Mouse (Mus musculus) adrenal gland, postnatal 14 days (tissue): ENCODE results near the gene Pald1. TPM values are rescaled to one million over a fixed set of nuclear protein-coding genes. Genes with fewer than 3 reads are reported as not detected.

Source experiments
- DNase-seq: peaks from one replicate; pipeline ENCODE4 v3.0.0; 2021; ENCODE audit warnings: mixed read lengths
- total RNA-seq: library from RNA; stranded (reverse); gene quantifications from 2 replicates; pipeline ENCODE4 v1.2.3, GENCODE M21; 2021

Gene Pald1
- total RNA-seq, 1 experiment from 2014 or later = 41.8 TPM

GRCm38 (mm10) chr10:61277918-61278674, 105.2 kb downstream of the Pald1 start:
- DNase-seq = peak; percentile 65

GRCm38 (mm10) chr10:61277051-61277450, 106.3 kb downstream of the Pald1 start:
- no peak for DNase-seq

GRCm38 (mm10) chr10:61275669-61276110, 107.6 kb downstream of the Pald1 start:
- DNase-seq = peak; percentile 44

GRCm38 (mm10) chr10:61274532-61274931, 108.8 kb downstream of the Pald1 start:
- no peak for DNase-seq

- DNase-seq = no peak
Observed at GRCm38 (mm10) chr10:61273844-61274215, 109.5 kb downstream of the Pald1 start.

- peak; percentile 62 for DNase-seq
Observed at GRCm38 (mm10) chr10:61273081-61273843, 110.1 kb downstream of the Pald1 start, which contains the start of gene Adamts14. TSS of gene Adamts14 (minus strand) at chr10:61273438.

GRCm38 (mm10) chr10:61272631-61273030, 110.7 kb downstream of the Pald1 start:
- no peak for DNase-seq

GRCm38 (mm10) chr10:61272089-61272626, 111.2 kb downstream of the Pald1 start:
- no peak for DNase-seq

Other genes with a start within 250 kb of the Pald1 start
- gene Sgpl1, start 235.8 kb downstream of the Pald1 start, total RNA-seq = 69.3 and 80.6 TPM in 2 replicates
- gene Tbata, start 211.6 kb downstream of the Pald1 start, total RNA-seq = not detected in 2 replicates
- gene Adamts14, start 110.1 kb downstream of the Pald1 start, total RNA-seq = 3.0 and 3.1 TPM in 2 replicates
- gene Prf1, start 85.7 kb downstream of the Pald1 start, total RNA-seq = 0.22 and 0.26 TPM in 2 replicates
- gene Nodal, start 34.4 kb upstream of the Pald1 start, total RNA-seq = not detected in 2 replicates
- gene Eif4ebp2, start 69.1 kb upstream of the Pald1 start, total RNA-seq = 109 and 114 TPM in 2 replicates
- gene Lrrc20, start 92.3 kb upstream of the Pald1 start, total RNA-seq = 11.7 and 15.5 TPM in 2 replicates
- gene Npffr1, start 212.0 kb upstream of the Pald1 start, total RNA-seq = 0.34 and 0.59 TPM in 2 replicates